Mouse (Mus musculus): ENCODE results near the gene BC035947.
"Not testable (repeated sequence)": the region's sequence is repeated elsewhere in the genome, so short reads cannot be mapped to it uniquely, and the experiment has no call there.

GRCm38 (mm10) chr1:78543631-78544030, 31.7 kb upstream of the BC035947 start:
- TF ChIP-seq CTCF (IDR thresholded peaks at IDR 0.05; ENCODE audit: extremely low read depth, insufficient read length, insufficient replicate concordance, low read depth, low read length); POLR2A (IDR thresholded peaks at IDR 0.05; ENCODE audit: low read depth, low read length): not testable (repeated sequence)
